Mouse (Mus musculus): ENCODE data around the gene Mypop. TPM values are rescaled to one million over a fixed set of nuclear protein-coding genes. Genes with fewer than 3 reads are reported as not detected.

Gene Mypop
- polyA plus RNA-seq, 1 experiment = 4.0 TPM

DNA sequence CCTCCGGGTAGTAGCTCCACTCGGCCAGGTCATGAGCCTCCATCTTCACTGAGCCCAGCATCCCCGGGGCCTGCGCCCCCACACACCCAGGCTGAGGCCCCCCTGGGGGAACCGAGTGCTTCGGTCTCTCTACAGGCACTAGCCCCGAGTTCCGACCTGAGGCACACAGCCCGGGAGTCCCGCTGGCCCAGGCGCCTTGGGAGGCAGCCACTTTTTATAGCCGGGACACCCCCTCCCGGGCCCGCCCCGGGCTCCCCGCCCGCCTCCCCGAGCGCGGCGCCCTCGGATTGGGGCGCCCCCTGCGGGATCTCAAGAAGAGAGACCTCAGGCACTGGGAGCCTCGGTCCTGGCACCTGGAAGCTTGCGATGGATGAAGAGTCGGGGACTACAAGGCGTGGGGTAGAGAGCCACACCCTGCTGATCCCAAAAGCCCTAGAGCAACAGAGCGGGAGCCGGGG is 32.3 kb downstream of the Mypop start, which contains the start of gene Foxa3:
TSS of gene Foxa3 (minus strand) at position 182 of the 458 bp plus-strand sequence.
- H3K27ac ChIP-seq (ENCODE audit: insufficient read depth, low read length) = peak within 1 kb of the TSS; percentile 23; the same call in 1 of the 2 replicates
- peak within 1 kb of the TSS; percentile 94 for H3K9ac ChIP-seq (ENCODE audit: low read depth, poor library complexity, severe bottlenecking)
- TF ChIP-seq CTCF (IDR thresholded peaks at IDR 0.05; ENCODE audit: low read depth, low read length) (peak; percentile 33), EP300 (IDR thresholded peaks at IDR 0.05; ENCODE audit: insufficient read depth, low read depth, low read length) (no peak), POLR2A (IDR thresholded peaks at IDR 0.05; ENCODE audit: insufficient read depth, low read length) (no peak)
- H3K36me3 ChIP-seq (ENCODE audit: control insufficient read depth, insufficient read depth, low read length, poor library complexity, severe bottlenecking) = no peaks in the 10 kb centered on the region
- H3K9me3 ChIP-seq (replicated peaks; ENCODE audit: control insufficient read depth, insufficient read depth, low read length, poor library complexity, severe bottlenecking) = no peaks in the 10 kb centered on the region
- H3K27me3 ChIP-seq (ENCODE audit: control insufficient read depth, insufficient read depth, low read length, poor library complexity, severe bottlenecking) = no peaks in the 10 kb centered on the region
- H3K4me3 ChIP-seq (ENCODE audit: low read depth, low read length) = peak within 1 kb of the TSS; percentile 91
- peaks cover 3% of the 10 kb centered on the region for H3K4me1 ChIP-seq (ENCODE audit: control insufficient read depth, insufficient read depth, low read length)

DNA sequence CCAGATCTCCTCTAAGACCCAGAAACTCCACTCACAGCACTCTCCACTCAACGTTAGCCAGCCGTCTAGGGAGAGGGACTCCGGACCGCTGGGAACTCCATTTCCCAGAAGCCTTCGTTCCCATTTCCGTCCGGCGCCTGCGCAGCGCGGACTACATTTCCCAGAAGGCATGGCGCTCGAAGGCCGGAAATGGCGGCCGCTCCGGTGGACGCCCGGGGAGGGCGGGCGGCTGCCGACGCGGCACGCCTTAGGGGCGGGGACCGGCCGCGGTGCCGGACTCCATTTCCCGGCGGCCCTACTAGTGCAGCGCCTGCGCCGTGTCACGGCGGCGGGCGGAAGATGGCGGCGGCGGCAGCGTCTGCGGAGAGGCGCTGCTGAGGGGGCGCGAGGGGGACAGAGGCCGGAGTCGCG is 33.1 kb downstream of the Mypop start, which contains the start of gene Sympk:
TSS of gene Sympk (plus strand) at position 282 of the 411 bp plus-strand sequence.
- peaks cover 3% of the 10 kb centered on the region for H3K4me1 ChIP-seq (ENCODE audit: control insufficient read depth, insufficient read depth, low read length)
- H3K27ac ChIP-seq (ENCODE audit: insufficient read depth, low read length) = peak within 1 kb of the TSS; percentile 23; the same call in 1 of the 2 replicates

GRCm38 (mm10) chr7:19024581-19025255 is 33.7 kb downstream of the Mypop start:
- TF ChIP-seq POLR2A (IDR thresholded peaks at IDR 0.05; ENCODE audit: insufficient read depth, low read length) (no peak), EP300 (IDR thresholded peaks at IDR 0.05; ENCODE audit: insufficient read depth, low read depth, low read length) (no peak), CTCF (IDR thresholded peaks at IDR 0.05; ENCODE audit: low read depth, low read length) (no peak)
- Histone ChIP-seq H3K27ac (ENCODE audit: insufficient read depth, low read length) (no peak overlapping the region), H3K9me3 (replicated peaks; ENCODE audit: control insufficient read depth, insufficient read depth, low read length, poor library complexity, severe bottlenecking) (no peaks in the 10 kb centered on the region), H3K4me1 (ENCODE audit: control insufficient read depth, insufficient read depth, low read length) (peaks cover 2% of the 10 kb centered on the region), H3K36me3 (ENCODE audit: control insufficient read depth, insufficient read depth, low read length, poor library complexity, severe bottlenecking) (peaks cover 3% of the 10 kb centered on the region), H3K4me3 (ENCODE audit: low read depth, low read length) (peak overlapping the region; percentile 91), H3K9ac (ENCODE audit: low read depth, poor library complexity, severe bottlenecking) (peak overlapping the region; percentile 94), H3K27me3 (ENCODE audit: control insufficient read depth, insufficient read depth, low read length, poor library complexity, severe bottlenecking) (no peaks in the 10 kb centered on the region)

More for the DNA sequence above, 33.1 kb downstream of the Mypop start, which contains the start of gene Sympk:
- H3K9me3 ChIP-seq (replicated peaks; ENCODE audit: control insufficient read depth, insufficient read depth, low read length, poor library complexity, severe bottlenecking) = no peaks in the 10 kb centered on the region
- H3K36me3 ChIP-seq (ENCODE audit: control insufficient read depth, insufficient read depth, low read length, poor library complexity, severe bottlenecking) = no peaks in the 10 kb centered on the region
- peak within 1 kb of the TSS; percentile 91 for H3K4me3 ChIP-seq (ENCODE audit: low read depth, low read length)
- H3K9ac ChIP-seq (ENCODE audit: low read depth, poor library complexity, severe bottlenecking) = peak within 1 kb of the TSS; percentile 94
- no peak for TF ChIP-seq POLR2A (IDR thresholded peaks at IDR 0.05; ENCODE audit: insufficient read depth, low read length)
- no peak for TF ChIP-seq EP300 (IDR thresholded peaks at IDR 0.05; ENCODE audit: insufficient read depth, low read depth, low read length)
- TF ChIP-seq CTCF (IDR thresholded peaks at IDR 0.05; ENCODE audit: low read depth, low read length) = no peak
- H3K27me3 ChIP-seq (ENCODE audit: control insufficient read depth, insufficient read depth, low read length, poor library complexity, severe bottlenecking) = no peaks in the 10 kb centered on the region

DNA sequence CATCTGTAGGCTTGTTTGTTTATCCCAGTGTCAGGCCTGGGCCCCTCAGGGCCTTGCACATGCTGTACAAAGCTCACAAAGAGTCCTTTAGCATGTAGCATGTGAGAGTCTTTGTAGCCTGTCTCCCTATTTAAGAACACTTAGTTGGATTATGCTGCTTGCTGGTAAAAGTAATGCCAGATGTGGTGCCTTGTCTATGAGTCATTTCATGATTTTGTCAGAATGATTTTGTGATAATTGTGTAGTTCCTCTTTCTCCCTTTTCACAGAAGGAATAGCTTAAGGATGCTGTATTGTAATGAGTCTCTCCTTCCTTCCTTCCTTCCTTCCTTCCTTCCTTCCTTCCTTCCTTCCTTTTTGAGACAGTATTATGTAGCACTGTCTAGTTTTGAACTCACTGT is 37.0 kb downstream of the Mypop start:
- no peaks in the 10 kb centered on the region for H3K4me1 ChIP-seq (ENCODE audit: control insufficient read depth, insufficient read depth, low read length)
- no peak overlapping the region for H3K27ac ChIP-seq (ENCODE audit: insufficient read depth, low read length)
- no peak overlapping the region for H3K4me3 ChIP-seq (ENCODE audit: low read depth, low read length)
- no peak overlapping the region for H3K9ac ChIP-seq (ENCODE audit: low read depth, poor library complexity, severe bottlenecking)
- no peak for TF ChIP-seq CTCF (IDR thresholded peaks at IDR 0.05; ENCODE audit: low read depth, low read length)
- TF ChIP-seq EP300 (IDR thresholded peaks at IDR 0.05; ENCODE audit: insufficient read depth, low read depth, low read length) = no peak
- no peak for TF ChIP-seq POLR2A (IDR thresholded peaks at IDR 0.05; ENCODE audit: insufficient read depth, low read length)
- no peaks in the 10 kb centered on the region for H3K27me3 ChIP-seq (ENCODE audit: control insufficient read depth, insufficient read depth, low read length, poor library complexity, severe bottlenecking)
- peaks cover 18% of the 10 kb centered on the region for H3K36me3 ChIP-seq (ENCODE audit: control insufficient read depth, insufficient read depth, low read length, poor library complexity, severe bottlenecking)
- no peaks in the 10 kb centered on the region for H3K9me3 ChIP-seq (replicated peaks; ENCODE audit: control insufficient read depth, insufficient read depth, low read length, poor library complexity, severe bottlenecking)

DNA sequence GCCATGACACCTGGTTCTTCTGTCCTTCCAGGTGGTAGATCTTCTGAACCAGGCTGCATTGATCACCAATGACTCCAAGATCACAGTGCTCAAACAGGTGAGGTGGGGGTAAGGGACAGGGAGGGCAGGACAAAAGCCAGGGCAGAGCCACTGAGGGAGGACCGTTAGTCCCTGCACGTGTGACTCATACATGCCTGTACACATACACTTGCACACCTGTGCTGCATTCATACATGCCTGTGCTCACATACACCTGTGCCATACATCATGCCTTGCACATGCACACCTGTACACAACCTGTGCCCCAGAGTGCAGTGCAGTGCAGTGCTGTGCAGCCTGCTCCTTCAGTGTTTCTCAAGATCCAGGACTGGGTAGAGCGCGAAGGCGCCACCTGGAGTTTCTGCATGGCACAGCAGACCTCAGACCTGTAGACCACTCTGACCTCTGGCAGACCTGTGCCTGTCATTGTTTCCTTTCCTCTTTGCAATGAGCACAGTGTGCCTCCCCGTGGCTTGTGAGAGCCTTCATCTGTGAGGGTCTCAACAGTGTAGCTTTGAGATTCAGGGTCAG is 38.1 kb downstream of the Mypop start:
- peaks cover 20% of the 10 kb centered on the region for H3K36me3 ChIP-seq (ENCODE audit: control insufficient read depth, insufficient read depth, low read length, poor library complexity, severe bottlenecking)
- no peak overlapping the region for H3K27ac ChIP-seq (ENCODE audit: insufficient read depth, low read length)
- no peaks in the 10 kb centered on the region for H3K9me3 ChIP-seq (replicated peaks; ENCODE audit: control insufficient read depth, insufficient read depth, low read length, poor library complexity, severe bottlenecking)
- no peaks in the 10 kb centered on the region for H3K27me3 ChIP-seq (ENCODE audit: control insufficient read depth, insufficient read depth, low read length, poor library complexity, severe bottlenecking)
- H3K4me1 ChIP-seq (ENCODE audit: control insufficient read depth, insufficient read depth, low read length) = no peaks in the 10 kb centered on the region
- H3K4me3 ChIP-seq (ENCODE audit: low read depth, low read length) = no peak overlapping the region
- TF ChIP-seq POLR2A (IDR thresholded peaks at IDR 0.05; ENCODE audit: insufficient read depth, low read length) = no peak
- no peak for TF ChIP-seq EP300 (IDR thresholded peaks at IDR 0.05; ENCODE audit: insufficient read depth, low read depth, low read length)
- TF ChIP-seq CTCF (IDR thresholded peaks at IDR 0.05; ENCODE audit: low read depth, low read length) = peak; percentile 83
- no peak overlapping the region for H3K9ac ChIP-seq (ENCODE audit: low read depth, poor library complexity, severe bottlenecking)

GRCm38 (mm10) chr7:19031641-19032040 is 40.6 kb downstream of the Mypop start:
- H3K4me3 ChIP-seq (ENCODE audit: low read depth, low read length) = no peak overlapping the region
- H3K9ac ChIP-seq (ENCODE audit: low read depth, poor library complexity, severe bottlenecking) = no peak overlapping the region
- H3K27ac ChIP-seq (ENCODE audit: insufficient read depth, low read length) = no peak overlapping the region
- H3K27me3 ChIP-seq (ENCODE audit: control insufficient read depth, insufficient read depth, low read length, poor library complexity, severe bottlenecking) = no peaks in the 10 kb centered on the region
- peaks cover 36% of the 10 kb centered on the region for H3K36me3 ChIP-seq (ENCODE audit: control insufficient read depth, insufficient read depth, low read length, poor library complexity, severe bottlenecking)
- H3K4me1 ChIP-seq (ENCODE audit: control insufficient read depth, insufficient read depth, low read length) = no peaks in the 10 kb centered on the region
- TF ChIP-seq EP300 (IDR thresholded peaks at IDR 0.05; ENCODE audit: insufficient read depth, low read depth, low read length) (no peak), POLR2A (IDR thresholded peaks at IDR 0.05; ENCODE audit: insufficient read depth, low read length) (no peak), CTCF (IDR thresholded peaks at IDR 0.05; ENCODE audit: low read depth, low read length) (no peak)
- no peaks in the 10 kb centered on the region for H3K9me3 ChIP-seq (replicated peaks; ENCODE audit: control insufficient read depth, insufficient read depth, low read length, poor library complexity, severe bottlenecking)
